Mouse (Mus musculus): ENCODE data around the gene Itgb4.

DNA sequence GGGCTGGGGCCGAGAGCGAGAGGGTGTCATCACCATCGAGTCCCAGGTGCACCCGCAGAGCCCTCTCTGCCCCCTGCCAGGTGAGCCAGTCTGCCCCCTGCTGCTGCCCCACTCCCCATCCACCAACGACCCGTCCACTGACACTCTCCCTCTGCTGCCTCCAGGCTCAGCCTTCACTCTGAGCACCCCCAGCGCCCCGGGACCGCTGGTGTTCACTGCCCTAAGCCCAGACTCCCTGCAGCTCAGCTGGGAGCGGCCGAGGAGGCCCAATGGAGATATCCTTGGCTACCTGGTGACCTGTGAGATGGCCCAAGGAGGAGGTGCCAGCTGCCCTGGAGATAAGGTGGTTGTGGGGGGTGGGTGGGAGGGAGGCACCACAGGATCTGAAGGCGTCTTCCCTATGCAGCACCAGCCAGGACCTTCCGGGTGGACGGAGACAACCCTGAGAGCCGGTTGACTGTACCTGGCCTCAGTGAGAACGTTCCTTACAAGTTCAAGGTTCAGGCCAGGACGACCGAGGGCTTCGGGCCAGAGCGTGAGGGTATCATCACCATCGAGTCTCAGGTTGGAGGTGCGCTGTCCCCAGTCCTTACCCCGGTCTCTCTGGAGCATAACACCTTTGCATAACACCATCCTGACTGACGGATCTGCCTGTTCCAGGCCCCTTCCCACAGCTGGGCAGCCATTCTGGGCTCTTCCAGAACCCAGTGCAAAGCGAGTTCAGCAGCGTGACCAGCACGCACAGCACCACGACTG lies 32.8 kb downstream of the Itgb4 start:
- TF ChIP-seq CTCF (IDR thresholded peaks at IDR 0.05; ENCODE audit: borderline replicate concordance, insufficient read depth, low read length) (no peak), POLR2A (IDR thresholded peaks at IDR 0.05; ENCODE audit: low read depth, low read length) (no peak)
